Mouse (Mus musculus) B cell, adult 67 days (primary cell): ENCODE data around the gene Brat1. TPM values are rescaled to one million over a fixed set of nuclear protein-coding genes. Genes with fewer than 3 reads are reported as not detected.

ENCODE experiments used
- total RNA-seq, 2 experiments: library from RNA; stranded (reverse); gene quantifications; 4 replicates each; pipeline ENCODE4 v1.2.4; 2023

The Brat1 gene
- total RNA-seq: 10 to 100 TPM; 25.8 to 33.4 TPM

DNA sequence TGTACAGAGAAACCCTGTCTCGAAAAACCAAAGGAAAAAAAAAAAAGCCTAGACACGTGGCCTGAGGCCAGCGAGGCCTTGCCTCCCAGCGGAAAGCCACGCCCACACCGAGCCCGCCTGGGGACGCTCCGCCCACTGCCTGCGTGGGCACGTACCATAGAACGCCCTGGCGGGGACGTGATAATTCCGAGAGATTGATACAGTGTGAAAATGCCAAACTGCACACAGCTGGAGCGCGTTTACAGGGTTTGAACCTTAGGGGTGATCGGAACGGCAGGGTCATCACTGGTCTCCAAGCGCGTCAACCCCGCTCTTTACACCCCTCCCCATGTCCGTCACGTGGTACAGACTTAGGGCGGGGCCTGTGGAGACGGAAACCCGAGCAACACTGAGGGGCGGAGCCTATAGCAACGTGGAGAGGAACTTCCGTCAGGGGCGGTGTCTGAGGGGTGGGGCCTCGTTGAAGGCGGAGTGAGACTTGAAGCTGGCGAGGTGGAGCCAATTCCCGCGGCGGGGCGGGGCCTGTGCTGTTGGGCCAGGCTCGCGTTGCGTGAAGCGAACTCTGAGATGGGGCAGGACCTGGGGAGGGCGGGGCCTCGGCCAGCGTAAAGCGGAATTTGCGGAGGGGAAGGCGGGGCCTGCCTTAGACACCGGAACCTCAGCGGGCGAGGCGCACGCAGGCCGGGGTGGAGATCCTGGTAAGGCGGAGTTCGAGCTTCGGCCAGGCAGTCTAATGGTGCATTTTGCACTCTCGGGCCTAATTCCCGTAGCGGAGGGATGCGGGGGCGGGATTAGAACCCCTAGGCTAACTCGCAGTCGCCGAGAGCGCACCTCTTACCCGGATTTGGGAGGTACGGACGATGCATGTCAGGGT is at the start of gene Brat1:
Gene Brat1, plus strand, starts transcription at position 634 of the 874 bp plus-strand sequence.

DNA sequence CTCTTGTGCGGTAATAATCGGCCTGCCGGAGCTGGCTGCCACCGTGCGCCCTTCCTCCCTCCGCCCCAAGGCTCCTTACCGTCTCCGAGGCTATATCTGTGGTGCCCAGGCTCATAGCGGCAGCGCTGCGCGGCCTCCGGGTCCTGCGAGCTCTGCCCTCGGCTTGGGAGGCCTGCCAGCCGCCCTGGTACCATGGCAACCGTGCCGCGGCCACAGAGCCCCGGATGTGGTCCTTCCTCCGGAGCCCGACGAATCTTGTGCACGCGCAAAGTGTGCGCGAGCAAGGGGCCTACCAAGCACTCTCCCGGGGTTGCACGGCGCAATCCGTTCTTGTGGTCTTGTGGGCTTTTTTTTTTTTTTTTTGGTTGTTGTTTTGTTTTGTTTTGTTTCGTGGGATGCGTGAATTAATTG is 2.7 kb upstream of the Brat1 start, which contains the start of gene Iqce:
Gene Iqce, minus strand, starts transcription at position 276 of the 411 bp plus-strand sequence.

DNA sequence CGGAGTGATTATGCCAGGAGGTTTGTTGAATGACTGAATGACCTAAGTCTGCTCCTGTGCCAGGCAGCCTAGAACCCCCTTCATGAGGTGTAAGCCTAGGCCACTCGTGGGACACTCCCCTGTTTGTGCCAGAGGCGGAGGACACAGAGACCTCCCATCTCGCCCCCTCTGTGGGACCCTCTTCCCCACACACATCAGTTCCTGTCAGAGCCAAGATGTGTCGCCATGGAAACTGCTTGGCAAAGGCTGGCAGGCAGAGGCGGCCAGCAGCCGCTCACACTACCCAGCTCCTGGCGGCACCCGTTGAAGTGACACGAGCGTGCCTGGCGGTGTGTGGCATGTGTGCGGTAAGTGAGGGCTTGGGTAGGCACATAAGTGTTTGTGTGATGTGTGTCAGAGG is 19.0 kb downstream of the Brat1 start, which contains the start of gene Amz1:
Gene Amz1, plus strand, starts transcription at position 306 of the 400 bp plus-strand sequence.

Other genes starting within 250 kb of the Brat1 start
- gene Chst12, start 199.5 kb upstream of the Brat1 start, total RNA-seq: 10 to 100 TPM; 21.5 to 23.4 TPM
- gene Grifin, start 139.9 kb upstream of the Brat1 start, total RNA-seq: not detected
- 10 to 100 TPM; 38.0 to 46.6 TPM for gene Lfng, start 97.7 kb upstream of the Brat1 start, total RNA-seq
- 100 to 1,000 TPM; 125 to 128 TPM for gene Ttyh3, start 56.0 kb upstream of the Brat1 start, total RNA-seq
- gene Iqce, start 2.6 kb upstream of the Brat1 start, total RNA-seq: 10 to 100 TPM; 34.1 to 34.6 TPM
- gene Amz1, start 19.1 kb downstream of the Brat1 start, total RNA-seq: 10 to 100 TPM in 1 of 2 experiments, 1 to 10 TPM in 1; 7.0 to 10.7 TPM
- gene Gna12, start 125.4 kb downstream of the Brat1 start, total RNA-seq: 10 to 100 TPM; 22.3 to 25.4 TPM